Mouse (Mus musculus): ENCODE data around the gene Clnk. TPM values are rescaled to one million over a fixed set of nuclear protein-coding genes. Genes with fewer than 3 reads are reported as not detected.

The Clnk gene
- polyA plus RNA-seq, 1 experiment from 2014 or later, result 0.16 TPM

- Histone ChIP-seq H3K4me3 (replicated peaks; ENCODE audit: low read depth, low read length) (no peak overlapping the region), H3K27me3 (ENCODE audit: control insufficient read depth, insufficient read depth, low read length) (no peaks in the 10 kb centered on the region), H3K27ac (replicated peaks; ENCODE audit: low read depth, low read length) (no peak overlapping the region), H3K36me3 (ENCODE audit: control insufficient read depth, insufficient read depth, low read length) (no peaks in the 10 kb centered on the region), H3K9ac (replicated peaks; ENCODE audit: low read length) (no peak overlapping the region), H3K4me2 (ENCODE audit: low read length) (no peak overlapping the region), H3K4me1 (ENCODE audit: control insufficient read depth, insufficient read depth, low read length) (no peaks in the 10 kb centered on the region), H3K9me3 (ENCODE audit: control insufficient read depth, low read length) (no peaks in the 10 kb centered on the region)
- no peak for DNase-seq
- WGBS, result 67% methylated on average over 8 of the region's 8 CpGs
- ATAC-seq (ENCODE audit: low FRiP score, low TSS enrichment), result no peak
Observed at GRCm38 (mm10) chr5:38696616-38697375, 179.8 kb downstream of the Clnk start.

DNA sequence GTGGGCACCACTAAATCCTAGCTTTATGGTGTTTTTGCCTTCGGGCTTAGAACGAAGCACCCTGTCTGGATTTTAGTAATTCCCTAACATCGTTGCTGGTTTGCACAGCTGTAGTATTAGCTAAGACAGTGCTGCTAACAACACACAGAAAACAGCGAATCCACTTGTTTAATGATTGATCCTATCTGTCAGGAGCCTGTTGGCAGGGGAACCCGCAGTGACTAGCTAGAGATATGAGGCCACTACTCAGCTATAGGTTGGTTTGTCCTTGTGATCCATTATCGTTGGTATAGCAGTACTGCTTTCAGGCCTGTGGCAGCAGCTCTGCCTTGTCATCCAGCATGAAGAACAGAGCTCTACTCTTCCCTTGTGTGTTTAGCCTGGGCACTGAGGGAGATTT lies 183.8 kb downstream of the Clnk start:
- H3K4me3 ChIP-seq (replicated peaks; ENCODE audit: low read depth, low read length), result no peak overlapping the region
- no peak overlapping the region for H3K9ac ChIP-seq (replicated peaks; ENCODE audit: low read length)
- WGBS, result 93% methylated on average over 6 of the region's 6 CpGs
- no peaks in the 10 kb centered on the region for H3K4me1 ChIP-seq (ENCODE audit: control insufficient read depth, insufficient read depth, low read length)
- no peak for ATAC-seq (ENCODE audit: low FRiP score, low TSS enrichment)
- DNase-seq, result no peak
- no peak overlapping the region for H3K27ac ChIP-seq (replicated peaks; ENCODE audit: low read depth, low read length)
- no peaks in the 10 kb centered on the region for H3K27me3 ChIP-seq (ENCODE audit: control insufficient read depth, insufficient read depth, low read length)
- H3K4me2 ChIP-seq (ENCODE audit: low read length), result no peak overlapping the region
- H3K36me3 ChIP-seq (ENCODE audit: control insufficient read depth, insufficient read depth, low read length), result no peaks in the 10 kb centered on the region
- H3K9me3 ChIP-seq (ENCODE audit: control insufficient read depth, low read length), result no peaks in the 10 kb centered on the region

DNA sequence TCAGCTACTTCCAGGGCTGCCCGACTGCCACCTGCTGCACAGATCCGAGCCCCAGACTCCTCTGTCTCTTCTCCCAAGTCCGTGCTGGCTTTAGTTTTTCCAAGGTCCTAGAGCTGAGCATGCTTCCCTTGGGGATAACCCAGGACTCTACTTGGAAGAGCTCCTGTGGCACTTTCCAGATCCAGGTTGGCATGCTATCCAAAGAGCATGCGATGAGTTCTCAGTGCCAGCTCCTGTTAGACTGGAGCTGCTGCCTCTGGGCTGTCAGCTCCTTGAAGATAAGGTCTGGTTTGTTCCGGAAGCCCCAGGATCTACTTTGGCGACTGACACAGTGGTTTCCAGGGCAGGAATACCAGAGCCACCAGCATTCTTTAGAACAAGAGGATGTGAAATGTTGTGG lies 187.4 kb downstream of the Clnk start:
- Histone ChIP-seq H3K9me3 (ENCODE audit: control insufficient read depth, low read length) (no peaks in the 10 kb centered on the region), H3K27me3 (ENCODE audit: control insufficient read depth, insufficient read depth, low read length) (no peaks in the 10 kb centered on the region), H3K36me3 (ENCODE audit: control insufficient read depth, insufficient read depth, low read length) (no peaks in the 10 kb centered on the region), H3K9ac (replicated peaks; ENCODE audit: low read length) (no peak overlapping the region), H3K27ac (replicated peaks; ENCODE audit: low read depth, low read length) (no peak overlapping the region), H3K4me2 (ENCODE audit: low read length) (no peak overlapping the region), H3K4me1 (ENCODE audit: control insufficient read depth, insufficient read depth, low read length) (no peaks in the 10 kb centered on the region), H3K4me3 (replicated peaks; ENCODE audit: low read depth, low read length) (no peak overlapping the region)
- 91% methylated on average over 6 of the region's 6 CpGs for WGBS
- no peak for DNase-seq
- ATAC-seq (ENCODE audit: low FRiP score, low TSS enrichment), result no peak

GRCm38 (mm10) chr5:38687694-38688093 lies 188.9 kb downstream of the Clnk start:
- 0 out of 2 replicates have a peak, but pooled peaks cover under 1% of the 10 kb centered on the region for H3K36me3 ChIP-seq (ENCODE audit: control insufficient read depth, insufficient read depth, low read length)
- no peak overlapping the region for H3K4me2 ChIP-seq (ENCODE audit: low read length)
- ATAC-seq (ENCODE audit: low FRiP score, low TSS enrichment) (no peak), DNase-seq (no peak)
- peaks cover 9% of the 10 kb centered on the region; the same call in 1 of the 2 replicates for H3K4me1 ChIP-seq (ENCODE audit: control insufficient read depth, insufficient read depth, low read length)
- H3K9me3 ChIP-seq (ENCODE audit: control insufficient read depth, low read length), result no peaks in the 10 kb centered on the region
- WGBS, result 81% methylated on average over 1 of the region's 1 CpGs
- no peak overlapping the region for H3K27ac ChIP-seq (replicated peaks; ENCODE audit: low read depth, low read length)
- no peak overlapping the region for H3K9ac ChIP-seq (replicated peaks; ENCODE audit: low read length)
- H3K27me3 ChIP-seq (ENCODE audit: control insufficient read depth, insufficient read depth, low read length), result no peaks in the 10 kb centered on the region
- no peak overlapping the region for H3K4me3 ChIP-seq (replicated peaks; ENCODE audit: low read depth, low read length)

GRCm38 (mm10) chr5:38684164-38684911 lies 192.3 kb downstream of the Clnk start, which contains the start of gene Zfp518b:
Gene Zfp518b (minus strand): TSS chr5:38684826.
- Histone ChIP-seq H3K27ac (replicated peaks; ENCODE audit: low read depth, low read length) (peak within 1 kb of the TSS; percentile 93), H3K4me3 (replicated peaks; ENCODE audit: low read depth, low read length) (peak within 1 kb of the TSS; percentile 75), H3K9ac (replicated peaks; ENCODE audit: low read length) (peak within 1 kb of the TSS; percentile 94), H3K36me3 (ENCODE audit: control insufficient read depth, insufficient read depth, low read length) (peaks cover 32% of the 10 kb centered on the region), H3K9me3 (ENCODE audit: control insufficient read depth, low read length) (0 out of 2 replicates have a peak, but pooled peaks cover 4% of the 10 kb centered on the region), H3K4me2 (ENCODE audit: low read length) (peak within 1 kb of the TSS; percentile 77), H3K4me1 (ENCODE audit: control insufficient read depth, insufficient read depth, low read length) (peaks cover 9% of the 10 kb centered on the region; the same call in 1 of the 2 replicates), H3K27me3 (ENCODE audit: control insufficient read depth, insufficient read depth, low read length) (no peaks in the 10 kb centered on the region)
- ATAC-seq (ENCODE audit: low FRiP score, low TSS enrichment) (peak; percentile 93), DNase-seq (peak; percentile 90)
- WGBS, result under 1% methylated on average over 89 of the region's 89 CpGs

DNA sequence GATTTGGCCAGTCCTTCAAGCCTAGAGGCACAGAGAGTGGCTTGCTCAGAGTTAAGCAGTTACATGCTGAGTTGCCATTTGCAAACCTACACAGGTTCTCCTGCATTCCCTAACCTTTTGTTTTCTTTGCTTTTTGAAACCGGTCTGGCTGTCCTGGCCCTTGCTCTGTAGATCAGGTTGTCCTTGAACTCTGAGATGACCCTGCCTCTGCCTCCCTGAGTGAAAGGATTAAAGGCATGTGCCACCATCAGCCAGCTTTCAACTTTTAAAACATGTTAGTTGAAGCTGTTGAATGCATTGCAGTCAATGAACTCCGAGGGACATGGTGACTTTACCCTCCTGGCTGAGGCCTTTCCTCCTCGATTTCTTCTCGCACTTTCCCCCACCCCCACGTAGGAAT lies 217.8 kb downstream of the Clnk start:
- no peak overlapping the region for H3K9ac ChIP-seq (replicated peaks; ENCODE audit: low read length)
- no peaks in the 10 kb centered on the region for H3K36me3 ChIP-seq (ENCODE audit: control insufficient read depth, insufficient read depth, low read length)
- DNase-seq, result no peak
- H3K4me1 ChIP-seq (ENCODE audit: control insufficient read depth, insufficient read depth, low read length), result no peaks in the 10 kb centered on the region
- H3K4me3 ChIP-seq (replicated peaks; ENCODE audit: low read depth, low read length), result no peak overlapping the region
- no peaks in the 10 kb centered on the region for H3K27me3 ChIP-seq (ENCODE audit: control insufficient read depth, insufficient read depth, low read length)
- H3K27ac ChIP-seq (replicated peaks; ENCODE audit: low read depth, low read length), result no peak overlapping the region
- no peak for ATAC-seq (ENCODE audit: low FRiP score, low TSS enrichment)
- H3K4me2 ChIP-seq (ENCODE audit: low read length), result no peak overlapping the region
- WGBS, result 86% methylated on average over 5 of the region's 5 CpGs
- no peaks in the 10 kb centered on the region for H3K9me3 ChIP-seq (ENCODE audit: control insufficient read depth, low read length)

Other genes with a start within 250 kb of the Clnk start
- 40.3 and 46.0 TPM in 2 replicates for gene Zfp518b, start 192.0 kb downstream of the Clnk start, polyA plus RNA-seq (2014; fragmentation: Nextera tagmentation; extraction: Ambion mirVana)

Measured in midbrain, embryonic 14.5 days (tissue).